Mouse (Mus musculus): Measurements from ENCODE around the gene Adgre1.

- no peak for TF ChIP-seq POU5F1 (IDR thresholded peaks at IDR 0.05; ENCODE audit: borderline replicate concordance, low read length)
- TF ChIP-seq CTCF (conservative IDR thresholded peaks at IDR 0.05; ENCODE audit: low read length), result no peak
- TF ChIP-seq NANOG (IDR thresholded peaks at IDR 0.05; ENCODE audit: borderline replicate concordance, low read length), result no peak
Observed at GRCm38 (mm10) chr17:57351107-57351506, 7.4 kb upstream of the Adgre1 start.

All from E14TG2a.4 (cell line).